In genomic region chr8:75194473-75195071, GRCm38 (mm10) we compare ENCODE assay signal across 16 mouse cellular contexts. TPM values are rescaled to one million over a fixed set of nuclear protein-coding genes. Genes with fewer than 3 reads are reported as not detected.
DNase-seq lines count a peak whose midpoint lies in the region; ATAC-seq lines count a peak whose summit lies in the region.
"Had no signal": no experiment of that assay in that cellular context is flagged by ENCODE, and none has a peak within 500 bp of the region (broad histone marks: within the 10 kb centered on the region; RNA-seq: fewer than 3 reads in every experiment).

No protein-coding gene starts in this region.

- no peak overlapping the region for H3K4me3 ChIP-seq in forebrain, embryonic 12.5 days (replicated peaks)
- no peak overlapping the region for H3K4me3 ChIP-seq in forebrain, embryonic 13.5 days
- H3K4me3 ChIP-seq: limb, embryonic 12.5 days had no signal

- 45% methylated on average over 4 of the region's 4 CpGs for WGBS in forebrain, embryonic 12.5 days
- 29% methylated on average over 4 of the region's 4 CpGs for WGBS in forebrain, embryonic 13.5 days

- no peaks in the 10 kb centered on the region for H3K36me3 ChIP-seq in forebrain, embryonic 12.5 days (replicated peaks)
- H3K36me3 ChIP-seq in forebrain, embryonic 13.5 days (ENCODE audit: poor library complexity, severe bottlenecking), result no peaks in the 10 kb centered on the region
- H3K36me3 ChIP-seq: limb, embryonic 12.5 days had no signal

- no peak overlapping the region for H3K4me2 ChIP-seq in forebrain, embryonic 12.5 days
- H3K4me2 ChIP-seq in forebrain, embryonic 13.5 days, result no peak overlapping the region
- H3K4me2 ChIP-seq: limb, embryonic 12.5 days had no signal

- H3K9me3 ChIP-seq in forebrain, embryonic 12.5 days, result no peaks in the 10 kb centered on the region
- no peaks in the 10 kb centered on the region for H3K9me3 ChIP-seq in forebrain, embryonic 13.5 days (replicated peaks)
- H3K9me3 ChIP-seq: limb, embryonic 12.5 days had no signal

- peak; percentile 39; the same call in 1 of the 2 replicates for ATAC-seq in forebrain, embryonic 12.5 days (ENCODE audit: low FRiP score)
- no peak for ATAC-seq in forebrain, embryonic 13.5 days
- 0 out of 2 replicates have a peak, but pooled peaks have one; percentile 22 for ATAC-seq in megakaryocyte-erythroid progenitor cell, adult 5-6 weeks (replicated peaks; ENCODE audit: low FRiP score, low TSS enrichment, poor library complexity, severe bottlenecking)
- ATAC-seq: forebrain, embryonic 16.5 days had no signal

- no peak overlapping the region for H3K9ac ChIP-seq in forebrain, embryonic 12.5 days
- no peak overlapping the region for H3K9ac ChIP-seq in forebrain, embryonic 13.5 days
- H3K9ac ChIP-seq: limb, embryonic 12.5 days had no signal

- DNase-seq in kidney, postnatal 4 days, result peak; percentile 6 to 26
- DNase-seq in kidney, adult 8-10 months, result no peak
- DNase-seq in R1 (ENCODE audit: low read depth, low spot score), result peak; percentile 26
- no peak for DNase-seq in embryo, embryonic 10.5 days (ENCODE audit: low spot score)
- DNase-seq in cerebellum, adult 8-10 months, result no peak
- DNase-seq: cerebellum, adult 11 months; gastrocnemius, postnatal 25 days; heart, postnatal 10 days; lung, postnatal 14 days; spleen, adult 18-20 months; thymus, adult 2 months had no signal

- no peaks in the 10 kb centered on the region for H3K4me1 ChIP-seq in forebrain, embryonic 12.5 days
- H3K4me1 ChIP-seq in forebrain, embryonic 13.5 days, result no peaks in the 10 kb centered on the region
- H3K4me1 ChIP-seq: limb, embryonic 12.5 days had no signal

- H3K27me3 ChIP-seq in forebrain, embryonic 12.5 days, result peaks cover 3% of the 10 kb centered on the region; the same call in 1 of the 2 replicates
- H3K27me3 ChIP-seq in forebrain, embryonic 13.5 days, result no peaks in the 10 kb centered on the region
- H3K27me3 ChIP-seq: limb, embryonic 12.5 days had no signal

- no peak overlapping the region for H3K27ac ChIP-seq in forebrain, embryonic 12.5 days
- H3K27ac ChIP-seq in forebrain, embryonic 13.5 days, result no peak overlapping the region
- H3K27ac ChIP-seq: limb, embryonic 12.5 days had no signal

RNA-seq across cellular contexts. Expression of gene Rasd2, which starts 19.2 kb away (rescaled TPM):
- polyA plus RNA-seq in forebrain, embryonic 12.5 days (2016; fragmentation: Nextera tagmentation; extraction: Ambion mirVana), result 0.13 and 0.14 TPM in 2 replicates
- 0.18 and 0.31 TPM in 2 replicates for polyA plus RNA-seq in forebrain, embryonic 13.5 days (2015; fragmentation: Nextera tagmentation; extraction: Ambion mirVana)
- not detected in 2 replicates for total RNA-seq in megakaryocyte-erythroid progenitor cell, adult 5-6 weeks (2014; fragmentation: Nextera tagmentation)
- not detected in 2 replicates for total RNA-seq in megakaryocyte-erythroid progenitor cell, adult 5-6 weeks (2017)

Comparison
In these comparisons a context has a peak if more than half of its experiments do, and no peak if none do; other contexts are left out.
1. DNase-seq: peak in kidney, postnatal 4 days (2 of 2) and R1 (single experiment); none in kidney, adult 8-10 months (0 of 2), embryo, embryonic 10.5 days (single experiment) and cerebellum, adult 8-10 months (single experiment).